In genomic region chr9:106886828-106887702, GRCm38 (mm10) we compare ENCODE assay signal across 8 mouse cellular contexts. TPM values are rescaled to one million over a fixed set of nuclear protein-coding genes. Genes with fewer than 3 reads are reported as not detected.
DNase-seq lines count a peak whose midpoint lies in the region; ATAC-seq lines count a peak whose summit lies in the region.

Rbm15b (minus strand) TSS chr9:106887428.

- H3K4me2 ChIP-seq in heart, embryonic 13.5 days, result peak within 1 kb of the TSS; percentile 100
- H3K4me2 ChIP-seq in liver, embryonic 12.5 days, result peak within 1 kb of the TSS; percentile 97
- H3K4me2 ChIP-seq in stomach, embryonic 15.5 days, result peak within 1 kb of the TSS; percentile 97

- 2% methylated on average over 98 of the region's 101 CpGs for WGBS in heart, embryonic 13.5 days
- 2% methylated on average over 92 of the region's 101 CpGs for WGBS in liver, embryonic 12.5 days (ENCODE audit: insufficient replicate concordance)
- 3% methylated on average over 81 of the region's 101 CpGs for WGBS in stomach, embryonic 15.5 days

- peaks cover 11% of the 10 kb centered on the region for H3K4me1 ChIP-seq in brown adipose tissue, adult 24 weeks (ENCODE audit: control insufficient read depth, insufficient read depth, insufficient read length, low read length)
- H3K4me1 ChIP-seq in heart, embryonic 13.5 days, result peaks cover 76% of the 10 kb centered on the region
- peaks cover 80% of the 10 kb centered on the region for H3K4me1 ChIP-seq in liver, embryonic 12.5 days
- H3K4me1 ChIP-seq in stomach, embryonic 15.5 days, result peaks cover 54% of the 10 kb centered on the region

- no peaks in the 10 kb centered on the region for H3K27me3 ChIP-seq in heart, embryonic 13.5 days (replicated peaks)
- no peaks in the 10 kb centered on the region for H3K27me3 ChIP-seq in liver, embryonic 12.5 days (replicated peaks)
- H3K27me3 ChIP-seq in stomach, embryonic 15.5 days (replicated peaks), result no peaks in the 10 kb centered on the region

- DNase-seq in CD4-positive, CD25-positive, alpha-beta regulatory T cell, adult 2 months (ENCODE audit: low read depth, low spot score), result peak; percentile 100
- DNase-seq in fat pad, adult 2 months (ENCODE audit: extremely low read depth, low read depth, low spot score), result peak; percentile 57
- peak; percentile 99 for DNase-seq in kidney, postnatal 10 days
- DNase-seq in natural killer cell, adult 2 months (ENCODE audit: low spot score in 2 of 2), result peak; percentile 96 to 98

- H3K9me3 ChIP-seq in heart, embryonic 13.5 days, result no peaks in the 10 kb centered on the region
- no peaks in the 10 kb centered on the region for H3K9me3 ChIP-seq in liver, embryonic 12.5 days (replicated peaks)
- no peaks in the 10 kb centered on the region for H3K9me3 ChIP-seq in stomach, embryonic 15.5 days

- peak within 1 kb of the TSS; percentile 78 for H3K4me3 ChIP-seq in brown adipose tissue, adult 24 weeks (ENCODE audit: insufficient read depth, low read depth, low read length)
- peak within 1 kb of the TSS; percentile 97 for H3K4me3 ChIP-seq in heart, embryonic 13.5 days
- peak within 1 kb of the TSS; percentile 98 for H3K4me3 ChIP-seq in liver, embryonic 12.5 days
- peak within 1 kb of the TSS; percentile 84 for H3K4me3 ChIP-seq in stomach, embryonic 15.5 days (replicated peaks)

- peak within 1 kb of the TSS; percentile 48 for H3K27ac ChIP-seq in brown adipose tissue, adult 24 weeks (replicated peaks; ENCODE audit: low read depth, low read length)
- H3K27ac ChIP-seq in heart, embryonic 13.5 days (replicated peaks), result peak within 1 kb of the TSS; percentile 87
- peak within 1 kb of the TSS; percentile 93 for H3K27ac ChIP-seq in liver, embryonic 12.5 days
- H3K27ac ChIP-seq in stomach, embryonic 15.5 days, result peak within 1 kb of the TSS; percentile 80

- peak; percentile 72 for ATAC-seq in heart, embryonic 13.5 days (ENCODE audit: extremely low read depth, insufficient number of reproducible peaks, low FRiP score, low TSS enrichment)
- peak; percentile 72 for ATAC-seq in liver, embryonic 12.5 days
- ATAC-seq in stomach, embryonic 15.5 days (ENCODE audit: insufficient read depth, low FRiP score, low read depth), result peak; percentile 70

- peak within 1 kb of the TSS; percentile 98 for H3K9ac ChIP-seq in heart, embryonic 13.5 days
- H3K9ac ChIP-seq in liver, embryonic 12.5 days, result peak within 1 kb of the TSS; percentile 98
- peak within 1 kb of the TSS; percentile 87 for H3K9ac ChIP-seq in stomach, embryonic 15.5 days

- peaks cover 66% of the 10 kb centered on the region for H3K36me3 ChIP-seq in heart, embryonic 13.5 days
- H3K36me3 ChIP-seq in liver, embryonic 12.5 days, result peaks cover 70% of the 10 kb centered on the region
- H3K36me3 ChIP-seq in stomach, embryonic 15.5 days, result peaks cover 29% of the 10 kb centered on the region

RNA-seq across cellular contexts. Expression of gene Rbm15b, which starts in this region (rescaled TPM):
- polyA plus RNA-seq in brown adipose tissue, adult 24 weeks (2012; ENCODE audit: insufficient read depth, insufficient read length, missing spikeins), result 6.2 and 11.8 TPM in 2 replicates
- polyA plus RNA-seq in heart, embryonic 13.5 days (2015; fragmentation: Nextera tagmentation; extraction: Ambion mirVana), result 4.7 and 5.5 TPM in 2 replicates
- polyA plus RNA-seq in liver, embryonic 12.5 days (2016; fragmentation: Nextera tagmentation; extraction: Ambion mirVana), result 8.8 and 11.3 TPM in 2 replicates
- polyA plus RNA-seq in stomach, embryonic 15.5 days (2015; fragmentation: Nextera tagmentation; extraction: Ambion mirVana), result 8.1 and 9.4 TPM in 2 replicates

Comparison
In these comparisons a context has a peak if more than half of its experiments do, and no peak if none do; other contexts are left out.
1. Peak in every context shown above with its lines: DNase-seq, ATAC-seq, H3K4me3 ChIP-seq and H3K27ac ChIP-seq.